Mouse (Mus musculus) kidney, postnatal 4 days (tissue): ENCODE results near the gene Arf1.

Experiments
- DNase-seq, 2 experiments: peaks; one replicate each; pipeline ENCODE4 v3.0.0; 2021; ENCODE audit warnings: mixed read lengths in 2 of 2

The Arf1 gene

GRCm38 (mm10) chr11:59228122-59228953 lies at the start of gene Arf1:
Arf1 (minus strand) TSS chr11:59228270.
- peak; percentile 96 to 98 for DNase-seq

GRCm38 (mm10) chr11:59276877-59277276 lies 48.8 kb upstream of the Arf1 start:
- peak; percentile 30 to 40 for DNase-seq

- DNase-seq: no peak
These were observed 46.1 kb upstream of the Arf1 start for GRCm38 (mm10) chr11:59274184-59274583.

- DNase-seq: no peak
These were observed 38.7 kb upstream of the Arf1 start for GRCm38 (mm10) chr11:59266727-59267126.

GRCm38 (mm10) chr11:59265154-59265813 lies 37.2 kb upstream of the Arf1 start:
- no peak for DNase-seq

GRCm38 (mm10) chr11:59264593-59264992 lies 36.5 kb upstream of the Arf1 start:
- peak in 1 of 2 experiments; percentile 12 for DNase-seq

- DNase-seq: peak; percentile 66 to 77
These were observed 35.9 kb upstream of the Arf1 start for GRCm38 (mm10) chr11:59263870-59264563.

GRCm38 (mm10) chr11:59262308-59262707 lies 34.2 kb upstream of the Arf1 start:
- DNase-seq: no peak

GRCm38 (mm10) chr11:59260706-59261493 lies 32.8 kb upstream of the Arf1 start:
- no peak for DNase-seq

- DNase-seq: no peak
These were observed 31.6 kb upstream of the Arf1 start for GRCm38 (mm10) chr11:59259647-59260046.

GRCm38 (mm10) chr11:59248101-59248500 lies 20.0 kb upstream of the Arf1 start:
- DNase-seq: no peak

GRCm38 (mm10) chr11:59243856-59244255 lies 15.8 kb upstream of the Arf1 start:
- DNase-seq: no peak

GRCm38 (mm10) chr11:59241841-59242240 lies 13.8 kb upstream of the Arf1 start:
- no peak for DNase-seq

- no peak for DNase-seq
These were observed 11.7 kb upstream of the Arf1 start for GRCm38 (mm10) chr11:59239796-59240195.

- no peak for DNase-seq
These were observed 11.3 kb upstream of the Arf1 start for GRCm38 (mm10) chr11:59239428-59239785.

GRCm38 (mm10) chr11:59238525-59239427 lies 10.7 kb upstream of the Arf1 start:
- peak; percentile 83 to 90 for DNase-seq

GRCm38 (mm10) chr11:59232797-59233196 lies 4.7 kb upstream of the Arf1 start:
- no peak for DNase-seq

GRCm38 (mm10) chr11:59230144-59230760 lies 2.2 kb upstream of the Arf1 start:
- DNase-seq: peak; percentile 83 to 86

- no peak for DNase-seq
These were observed 407 bp downstream of the Arf1 start for GRCm38 (mm10) chr11:59227604-59228121.

- no peak for DNase-seq
These were observed 1.1 kb downstream of the Arf1 start for GRCm38 (mm10) chr11:59226787-59227603.
